22 mouse cellular contexts compared by ENCODE assay signal in the genomic region with DNA sequence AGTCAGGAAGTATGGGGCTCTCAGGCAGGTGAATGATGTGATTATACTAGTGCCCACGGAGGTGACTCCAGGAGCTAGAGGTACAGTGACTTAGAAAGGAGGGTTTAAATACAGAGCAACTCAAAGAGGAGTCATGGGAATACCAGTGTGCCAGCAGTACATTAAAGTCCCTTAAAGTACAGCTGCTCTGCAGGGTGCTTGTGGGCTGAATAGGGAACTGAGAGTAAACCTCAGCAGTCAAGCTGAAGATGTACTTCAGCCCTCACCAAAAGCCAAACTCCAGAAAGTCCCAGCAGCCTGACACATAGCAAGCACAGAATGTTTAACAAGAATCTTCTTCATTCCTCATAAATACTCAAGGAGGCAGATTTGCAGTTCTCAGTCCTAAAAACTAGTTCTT. TPM values are rescaled to one million over a fixed set of nuclear protein-coding genes. Genes with fewer than 3 reads are reported as not detected.
DNase-seq lines count a peak whose midpoint lies in the region; ATAC-seq and TF ChIP-seq lines count a peak whose summit lies in the region.
"Had no signal": no experiment of that assay in that cellular context is flagged by ENCODE, and none has a peak within 500 bp of the region (broad histone marks: within the 10 kb centered on the region; RNA-seq: fewer than 3 reads in every experiment).

No protein-coding gene starts in this region.

- TF ChIP-seq CTCF in thymus, adult 2 months (IDR thresholded peaks at IDR 0.05; ENCODE audit: borderline replicate concordance, control insufficient read depth, extremely low read depth, insufficient read depth, low read length, poor library complexity): no peak

- H3K27ac ChIP-seq in thymus, adult 2 months (ENCODE audit: control insufficient read depth, insufficient read depth, low read length): no peak overlapping the region
- H3K27ac ChIP-seq: embryonic facial prominence, embryonic 10.5 days; forebrain, embryonic 13.5 days; gastrocnemius, adult 2 months; heart, embryonic 10.5 days; heart, embryonic 15.5 days; hindbrain, embryonic 14.5 days had no signal

- no peak for TF ChIP-seq POLR2A in thymus, adult 2 months (IDR thresholded peaks at IDR 0.05; ENCODE audit: control insufficient read depth, extremely low read depth, insufficient read depth, low read length, poor library complexity)

- peaks cover 5% of the 10 kb centered on the region for H3K36me3 ChIP-seq in thymus, adult 2 months (ENCODE audit: control insufficient read depth, insufficient read depth, low read length)
- H3K36me3 ChIP-seq: embryonic facial prominence, embryonic 10.5 days had no signal

- ATAC-seq in common myeloid progenitor, adult 5-6 weeks (replicated peaks; ENCODE audit: low read depth, poor library complexity, severe bottlenecking): peak; percentile 78
- ATAC-seq in megakaryocyte progenitor cell, adult 5-6 weeks (replicated peaks; ENCODE audit: poor library complexity): peak; percentile 77
- ATAC-seq: forebrain, embryonic 13.5 days; forebrain, postnatal 0 days had no signal

- no peaks in the 10 kb centered on the region for H3K27me3 ChIP-seq in thymus, adult 2 months (ENCODE audit: control insufficient read depth, insufficient read depth, low read length)
- H3K27me3 ChIP-seq: forebrain, embryonic 13.5 days; heart, embryonic 15.5 days had no signal

- DNase-seq in lung, postnatal 36 days: peak; percentile 13
- DNase-seq in lung, postnatal 14 days: no peak
- DNase-seq in gastrocnemius, adult 18-20 months (ENCODE audit: low spot score): no peak
- DNase-seq in embryo, embryonic 10.5 days (ENCODE audit: low spot score): no peak
- DNase-seq in thymus, adult 2 months: no peak
- DNase-seq: adrenal gland, adult 8-10 months; adrenal gland, postnatal 36 days; cerebellum, adult 11 months; cerebellum, adult 8-10 months; cerebellum, postnatal 14 days; forebrain, postnatal 0 days; gastrocnemius, adult 2 months; gastrocnemius, postnatal 25 days; heart, adult 11 months; heart, postnatal 14 days had no signal

- H3K4me3 ChIP-seq in thymus, adult 2 months (ENCODE audit: control insufficient read depth, insufficient read depth, low read length): no peak overlapping the region
- H3K4me3 ChIP-seq: embryonic facial prominence, embryonic 10.5 days; forebrain, embryonic 13.5 days; gastrocnemius, adult 2 months; heart, embryonic 10.5 days; heart, embryonic 15.5 days had no signal

- H3K4me1 ChIP-seq in thymus, adult 2 months (replicated peaks; ENCODE audit: control insufficient read depth, insufficient read depth, low read length): no peaks in the 10 kb centered on the region
- H3K4me1 ChIP-seq: embryonic facial prominence, embryonic 10.5 days; forebrain, embryonic 13.5 days; heart, embryonic 10.5 days; heart, embryonic 15.5 days had no signal

- 79% methylated on average over 1 of the region's 1 CpGs for WGBS in thymus, adult 2 months

RNA-seq across cellular contexts. Expression of a gene that starts 53.1 kb away (rescaled TPM):
- total RNA-seq in common myeloid progenitor, adult 5-6 weeks (2017): 8.2 and 11.8 TPM in 2 replicates
- 13.8 and 14.1 TPM in 2 replicates for total RNA-seq in megakaryocyte progenitor cell, adult 5-6 weeks (2015)
- 7.7 and 7.8 TPM in 2 replicates for total RNA-seq in megakaryocyte progenitor cell, adult 5-6 weeks (2017)
- 10 to 100 TPM; 11.1 to 12.3 TPM for total RNA-seq in gastrocnemius, adult 18-20 months (2021)
- polyA plus RNA-seq in thymus, adult 2 months (2012; rRNA removed): 6.0 and 7.3 TPM in 2 replicates

RNA-seq across cellular contexts. Expression of a gene that starts 53.6 kb away (rescaled TPM):
- 38.7 and 42.6 TPM in 2 replicates for total RNA-seq in common myeloid progenitor, adult 5-6 weeks (2017)
- total RNA-seq in megakaryocyte progenitor cell, adult 5-6 weeks (2015): 37.4 and 38.0 TPM in 2 replicates
- 27.2 and 31.9 TPM in 2 replicates for total RNA-seq in megakaryocyte progenitor cell, adult 5-6 weeks (2017)
- 10 to 100 TPM; 41.7 to 47.7 TPM for total RNA-seq in gastrocnemius, adult 18-20 months (2021)
- polyA plus RNA-seq in thymus, adult 2 months (2012; rRNA removed): 45.4 and 52.5 TPM in 2 replicates
